Mouse (Mus musculus): ENCODE data around the gene BC051019. TPM values are rescaled to one million over a fixed set of nuclear protein-coding genes. Genes with fewer than 3 reads are reported as not detected.

BC051019 gene
- polyA plus RNA-seq, 1 experiment from 2014 or later: 0.74 TPM

- no peaks in the 10 kb centered on the region for H3K4me1 ChIP-seq
- 93% methylated on average over 5 of the region's 5 CpGs for WGBS
- ATAC-seq (ENCODE audit: low FRiP score): no peak
- no peak overlapping the region for H3K4me2 ChIP-seq (replicated peaks)
- peaks cover 61% of the 10 kb centered on the region for H3K36me3 ChIP-seq
- no peak overlapping the region for H3K4me3 ChIP-seq
- no peaks in the 10 kb centered on the region for H3K9me3 ChIP-seq (replicated peaks)
- no peaks in the 10 kb centered on the region for H3K27me3 ChIP-seq
- H3K9ac ChIP-seq: no peak overlapping the region
- no peak overlapping the region for H3K27ac ChIP-seq
These were observed 16.2 kb upstream of the BC051019 start for GRCm38 (mm10) chr7:109739822-109740370.

DNA sequence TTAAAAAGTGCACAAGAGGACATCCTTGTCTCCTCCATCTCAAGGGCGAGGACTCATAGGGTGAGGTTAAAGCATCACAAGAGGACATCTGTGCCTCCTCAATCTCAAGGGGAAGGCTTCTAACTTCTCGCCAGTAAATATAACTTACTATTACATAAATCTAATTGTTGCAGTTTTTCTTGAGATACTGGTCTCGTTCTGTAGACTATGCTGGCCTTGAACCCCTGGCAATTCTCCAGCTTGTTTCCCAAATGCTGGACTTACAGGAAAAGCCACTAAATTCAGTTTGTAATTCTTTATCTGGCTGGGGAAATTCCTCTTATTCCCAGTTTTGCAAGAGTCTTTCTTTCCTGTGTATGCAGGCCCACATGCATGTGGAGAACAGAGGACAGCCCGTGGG, 11.2 kb upstream of the BC051019 start:
- 91% methylated on average over 4 of the region's 4 CpGs for WGBS
- peaks cover 3% of the 10 kb centered on the region; the same call in 1 of the 2 replicates for H3K4me1 ChIP-seq
- no peak for ATAC-seq (ENCODE audit: low FRiP score)
- H3K36me3 ChIP-seq: peaks cover 21% of the 10 kb centered on the region
- no peak overlapping the region for H3K27ac ChIP-seq
- no peaks in the 10 kb centered on the region for H3K9me3 ChIP-seq (replicated peaks)
- H3K4me2 ChIP-seq (replicated peaks): no peak overlapping the region
- H3K4me3 ChIP-seq: no peak overlapping the region
- no peaks in the 10 kb centered on the region for H3K27me3 ChIP-seq
- no peak overlapping the region for H3K9ac ChIP-seq

DNA sequence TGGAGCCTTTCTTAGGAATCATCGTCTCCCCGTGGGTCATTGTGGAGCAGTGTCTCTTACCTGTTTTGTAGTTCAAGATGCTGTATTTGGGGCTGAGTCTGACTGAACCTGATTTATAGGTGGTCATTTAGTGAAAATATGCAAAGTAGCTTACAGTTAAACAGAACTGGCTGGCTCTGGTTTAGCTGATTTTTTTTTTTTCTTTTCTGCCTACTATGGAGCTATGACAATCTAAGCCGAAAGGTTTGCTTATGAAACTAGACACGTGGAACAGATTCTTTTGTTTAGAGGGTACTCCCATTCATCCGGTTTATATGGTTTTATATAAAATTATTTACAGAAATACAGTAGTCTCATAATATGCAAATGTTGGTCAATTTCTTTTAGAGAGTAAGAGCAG, 8.0 kb upstream of the BC051019 start, which contains the start of gene Ascl3:
TSS of gene Ascl3 (minus strand) at position 101 of the 400 bp plus-strand sequence.
- no peaks in the 10 kb centered on the region for H3K9me3 ChIP-seq (replicated peaks)
- no peak within 1 kb of the TSS for H3K4me2 ChIP-seq (replicated peaks)
- H3K4me3 ChIP-seq: no peak within 1 kb of the TSS
- H3K27ac ChIP-seq: no peak within 1 kb of the TSS
- H3K4me1 ChIP-seq: peaks cover 3% of the 10 kb centered on the region; the same call in 1 of the 2 replicates
- peaks cover 13% of the 10 kb centered on the region for H3K36me3 ChIP-seq
- H3K27me3 ChIP-seq: no peaks in the 10 kb centered on the region
- H3K9ac ChIP-seq: no peak within 1 kb of the TSS
- ATAC-seq (ENCODE audit: low FRiP score): no peak
- 92% methylated on average over 5 of the region's 5 CpGs for WGBS

GRCm38 (mm10) chr7:109723114-109723513, 536 bp downstream of the BC051019 start:
- H3K36me3 ChIP-seq: no peaks in the 10 kb centered on the region
- ATAC-seq (ENCODE audit: low FRiP score): no peak
- H3K27ac ChIP-seq: no peak overlapping the region
- no peaks in the 10 kb centered on the region for H3K27me3 ChIP-seq
- H3K9me3 ChIP-seq (replicated peaks): no peaks in the 10 kb centered on the region
- no peak overlapping the region for H3K9ac ChIP-seq
- 96% methylated on average over 8 of the region's 8 CpGs for WGBS
- H3K4me1 ChIP-seq: no peaks in the 10 kb centered on the region
- no peak overlapping the region for H3K4me3 ChIP-seq
- H3K4me2 ChIP-seq (replicated peaks): no peak overlapping the region

DNA sequence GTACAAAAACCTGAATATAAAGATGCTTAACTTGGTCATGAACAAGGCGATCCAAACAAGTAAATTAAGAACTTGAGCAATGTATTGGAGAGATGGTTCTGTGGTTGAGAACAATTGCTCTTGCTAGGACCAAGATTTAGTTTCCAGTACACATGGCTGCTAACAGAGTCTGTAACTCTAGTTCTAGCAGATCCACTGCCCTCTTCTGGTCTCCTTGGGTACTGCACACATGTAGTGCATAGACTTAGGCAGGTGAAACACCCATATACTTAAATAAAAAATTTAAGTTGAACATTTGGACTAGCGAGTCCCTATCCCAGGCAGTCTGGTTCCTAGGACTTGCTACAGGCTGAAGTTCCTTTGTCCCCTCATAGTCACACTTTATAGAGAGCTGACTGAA, 1.0 kb downstream of the BC051019 start:
- WGBS: 100% methylated on average over 2 of the region's 2 CpGs

GRCm38 (mm10) chr7:109719286-109719685, 4.4 kb downstream of the BC051019 start:
- Histone ChIP-seq H3K4me2 (replicated peaks) (no peak overlapping the region), H3K4me3 (no peak overlapping the region), H3K27me3 (no peaks in the 10 kb centered on the region), H3K4me1 (no peaks in the 10 kb centered on the region), H3K9me3 (replicated peaks) (no peaks in the 10 kb centered on the region), H3K9ac (no peak overlapping the region), H3K36me3 (no peaks in the 10 kb centered on the region), H3K27ac (no peak overlapping the region)
- WGBS: 60% methylated on average over 9 of the region's 9 CpGs
- no peak for ATAC-seq (ENCODE audit: low FRiP score)

More for the DNA sequence above, 1.0 kb downstream of the BC051019 start:
- Histone ChIP-seq H3K27ac (no peak overlapping the region), H3K4me1 (no peaks in the 10 kb centered on the region), H3K4me3 (no peak overlapping the region), H3K4me2 (replicated peaks) (no peak overlapping the region), H3K27me3 (no peaks in the 10 kb centered on the region), H3K9ac (no peak overlapping the region), H3K36me3 (no peaks in the 10 kb centered on the region), H3K9me3 (replicated peaks) (no peaks in the 10 kb centered on the region)
- no peak for ATAC-seq (ENCODE audit: low FRiP score)

- Histone ChIP-seq H3K4me2 (replicated peaks) (no peak overlapping the region), H3K27ac (no peak overlapping the region), H3K27me3 (no peaks in the 10 kb centered on the region), H3K9ac (no peak overlapping the region), H3K4me3 (no peak overlapping the region), H3K4me1 (no peaks in the 10 kb centered on the region), H3K9me3 (replicated peaks) (no peaks in the 10 kb centered on the region), H3K36me3 (peaks cover 29% of the 10 kb centered on the region)
- WGBS: 90% methylated on average over 2 of the region's 2 CpGs
- ATAC-seq (ENCODE audit: low FRiP score): no peak
These were observed 10.1 kb downstream of the BC051019 start for GRCm38 (mm10) chr7:109713434-109713982.

DNA sequence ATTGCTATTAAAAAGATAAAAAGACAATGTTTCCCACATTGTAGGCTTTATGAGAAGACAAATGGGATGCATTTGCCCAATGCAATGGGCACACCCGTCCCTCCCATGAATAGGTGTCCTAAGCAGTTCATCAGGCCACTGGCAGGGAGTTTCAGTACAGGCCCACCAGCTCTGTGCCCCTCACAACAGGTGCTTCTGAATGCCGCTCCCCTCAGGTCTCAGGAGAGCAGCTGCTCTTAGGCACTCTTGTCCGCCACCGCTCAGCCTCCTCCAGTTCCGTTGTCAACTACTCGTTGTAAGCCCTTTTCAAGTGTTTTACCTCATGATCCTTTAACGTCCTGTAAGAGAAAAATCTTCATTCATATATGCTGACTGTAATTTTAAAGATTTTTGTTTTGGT, 11.5 kb downstream of the BC051019 start:
- WGBS: 89% methylated on average over 7 of the region's 7 CpGs

DNA sequence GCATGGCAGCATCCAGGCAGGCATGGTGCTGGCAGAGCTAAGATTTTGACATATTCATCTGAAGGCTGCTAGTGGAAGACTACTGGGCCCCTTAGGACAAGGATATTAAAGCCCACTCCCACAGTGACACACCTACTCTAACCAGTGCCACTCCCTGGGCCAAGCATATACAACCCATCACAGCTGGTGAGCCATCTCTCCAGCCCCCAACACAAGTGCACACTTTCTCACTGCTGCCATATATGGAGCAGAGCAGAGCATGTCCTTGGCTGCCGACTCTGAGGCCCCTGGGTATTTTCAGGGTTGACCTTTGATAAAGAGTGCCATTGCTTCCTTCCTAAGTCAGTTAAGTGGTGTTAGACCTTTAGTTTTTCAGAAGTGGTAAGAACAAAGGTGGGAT, 13.6 kb downstream of the BC051019 start:
- H3K4me3 ChIP-seq: no peak overlapping the region
- H3K4me1 ChIP-seq: no peaks in the 10 kb centered on the region
- H3K9ac ChIP-seq: no peak overlapping the region
- H3K36me3 ChIP-seq: peaks cover 29% of the 10 kb centered on the region
- no peak overlapping the region for H3K27ac ChIP-seq
- no peak for ATAC-seq (ENCODE audit: low FRiP score)
- no peak overlapping the region for H3K4me2 ChIP-seq (replicated peaks)
- 76% methylated on average over 1 of the region's 1 CpGs for WGBS
- no peaks in the 10 kb centered on the region for H3K27me3 ChIP-seq
- no peaks in the 10 kb centered on the region for H3K9me3 ChIP-seq (replicated peaks)

More for the DNA sequence above, 11.5 kb downstream of the BC051019 start:
- H3K4me3 ChIP-seq: no peak overlapping the region
- no peaks in the 10 kb centered on the region for H3K27me3 ChIP-seq
- no peak overlapping the region for H3K9ac ChIP-seq
- peaks cover 29% of the 10 kb centered on the region for H3K36me3 ChIP-seq
- no peak for ATAC-seq (ENCODE audit: low FRiP score)
- no peaks in the 10 kb centered on the region for H3K4me1 ChIP-seq
- no peaks in the 10 kb centered on the region for H3K9me3 ChIP-seq (replicated peaks)
- no peak overlapping the region for H3K4me2 ChIP-seq (replicated peaks)
- no peak overlapping the region for H3K27ac ChIP-seq

DNA sequence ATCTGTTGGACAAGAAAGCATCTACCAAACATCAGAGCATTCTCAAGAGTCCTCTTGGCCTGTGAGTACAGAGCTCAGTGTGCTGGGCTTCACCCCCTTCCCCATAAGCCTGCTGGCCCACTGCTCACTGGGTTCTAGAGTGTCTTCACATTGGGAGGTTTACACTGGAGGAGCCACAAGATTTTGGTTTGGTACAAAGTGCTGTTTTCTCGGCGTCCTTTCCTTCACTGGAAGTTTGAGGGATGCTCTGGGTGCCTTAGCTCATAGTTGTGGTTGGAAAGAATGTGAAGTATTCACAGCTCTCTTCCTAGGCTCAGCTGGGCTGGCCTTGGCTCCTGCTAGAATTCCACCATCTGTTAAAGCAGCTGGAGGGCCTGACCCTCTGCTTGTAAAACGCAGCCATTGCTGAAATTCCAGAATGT, 14.7 kb downstream of the BC051019 start:
- H3K27me3 ChIP-seq: no peaks in the 10 kb centered on the region
- 65% methylated on average over 3 of the region's 3 CpGs for WGBS

DNA sequence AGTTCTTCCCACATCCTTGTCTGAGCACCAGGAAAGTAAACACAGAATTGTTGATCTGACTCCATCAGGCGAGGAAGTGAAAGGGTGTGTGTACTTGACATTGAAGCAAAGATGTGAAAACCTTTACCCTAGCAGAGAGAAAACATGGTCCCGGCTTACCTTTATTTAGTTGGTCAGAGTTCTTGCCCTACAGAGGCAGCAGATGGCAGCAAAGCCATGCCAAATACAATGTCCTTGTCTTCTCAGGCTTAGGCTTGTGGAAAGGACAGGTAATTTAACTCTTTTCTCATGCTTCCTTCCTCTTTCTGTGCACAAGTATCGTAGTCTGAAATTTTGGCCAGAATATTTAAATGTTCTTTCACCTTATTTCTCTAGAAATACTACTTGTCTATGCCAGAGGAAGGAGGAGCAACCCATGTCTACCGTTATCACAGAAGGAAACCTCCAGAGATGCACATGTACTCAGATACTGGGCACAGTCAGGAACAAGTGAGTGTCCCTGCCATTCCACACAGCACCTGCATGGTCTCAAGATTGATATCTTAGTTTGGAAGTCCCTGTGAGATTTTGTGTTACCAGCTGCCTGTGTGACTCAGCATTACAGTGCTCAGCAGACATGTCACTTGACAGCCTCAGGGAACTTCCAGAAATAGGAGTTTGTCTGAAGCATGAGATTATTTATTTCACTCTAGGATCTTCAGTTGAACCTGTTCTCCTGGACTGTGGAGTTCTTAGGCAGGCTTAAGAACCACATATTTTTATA, 16.4 kb downstream of the BC051019 start:
- no peak overlapping the region for H3K27ac ChIP-seq
- 59% methylated on average over 4 of the region's 4 CpGs for WGBS
- peaks cover 18% of the 10 kb centered on the region for H3K36me3 ChIP-seq
- H3K9ac ChIP-seq: no peak overlapping the region
- no peaks in the 10 kb centered on the region for H3K9me3 ChIP-seq (replicated peaks)
- no peaks in the 10 kb centered on the region for H3K27me3 ChIP-seq
- H3K4me1 ChIP-seq: 0 out of 2 replicates have a peak, but pooled peaks cover 2% of the 10 kb centered on the region
- ATAC-seq (ENCODE audit: low FRiP score): no peak
- H3K4me3 ChIP-seq: no peak overlapping the region
- no peak overlapping the region for H3K4me2 ChIP-seq (replicated peaks)

More for the DNA sequence above, 14.7 kb downstream of the BC051019 start:
- Histone ChIP-seq H3K9ac (no peak overlapping the region), H3K9me3 (replicated peaks) (no peaks in the 10 kb centered on the region), H3K36me3 (peaks cover 29% of the 10 kb centered on the region), H3K4me3 (no peak overlapping the region), H3K27ac (no peak overlapping the region), H3K4me1 (no peaks in the 10 kb centered on the region), H3K4me2 (replicated peaks) (no peak overlapping the region)
- ATAC-seq (ENCODE audit: low FRiP score): no peak

DNA sequence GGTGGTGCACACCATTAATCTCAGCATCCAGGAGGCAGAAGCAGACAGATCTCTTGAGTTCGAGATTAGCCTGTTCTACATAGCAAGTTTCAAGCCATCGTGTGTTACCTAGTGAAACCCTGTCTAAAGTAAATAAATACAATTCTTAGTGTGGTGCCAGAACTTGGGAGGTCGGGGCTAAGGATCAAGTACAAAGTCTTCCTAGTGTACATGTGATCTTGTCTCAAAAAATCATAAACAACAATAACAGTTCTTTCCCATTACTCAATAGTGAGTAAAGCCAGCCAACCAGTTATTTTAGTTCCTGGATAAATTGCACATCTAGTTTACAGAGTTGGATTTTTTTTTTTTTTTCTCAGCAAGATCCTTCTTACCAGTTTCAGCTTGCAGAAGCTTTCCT, 19.2 kb downstream of the BC051019 start:
- peak overlapping the region; percentile 60 for H3K4me2 ChIP-seq (replicated peaks)

More for the DNA sequence above, 19.2 kb downstream of the BC051019 start:
- Histone ChIP-seq H3K27me3 (no peaks in the 10 kb centered on the region), H3K4me3 (peak overlapping the region; percentile 49), H3K27ac (no peak overlapping the region), H3K9ac (no peak overlapping the region), H3K4me1 (0 out of 2 replicates have a peak, but pooled peaks cover 2% of the 10 kb centered on the region), H3K9me3 (replicated peaks) (no peaks in the 10 kb centered on the region), H3K36me3 (peaks cover 4% of the 10 kb centered on the region)
- ATAC-seq (ENCODE audit: low FRiP score): no peak
- WGBS: 59% methylated on average over 3 of the region's 3 CpGs

Measured in hindbrain, embryonic 12.5 days (tissue).